Mouse (Mus musculus) bone marrow, adult 2 months (tissue): ENCODE measurements around the gene Cyp2j12. TPM values are rescaled to one million over a fixed set of nuclear protein-coding genes. Genes with fewer than 3 reads are reported as not detected.
"Not testable (repeated sequence)": the region's sequence is repeated elsewhere in the genome, so short reads cannot be mapped to it uniquely, and the experiment has no call there.

ENCODE experiments used
- H3K27ac ChIP-seq: fragments of 200-500 bp; 2 replicates; pipeline ENCODE4 v1.5.1; 2012; ENCODE audit warnings: low read depth, mild to moderate bottlenecking, control low read depth, inconsistent platforms, low read length; ENCODE audit not compliant: control insufficient read depth, poor library complexity, insufficient read depth
- H3K4me1 ChIP-seq: fragments of 200-500 bp; 2 replicates; pipeline ENCODE4 v1.6.1; 2011; ENCODE audit warnings: low read length; ENCODE audit not compliant: control insufficient read depth, insufficient read depth
- H3K4me3 ChIP-seq: fragments of 200-500 bp; replicated peaks from 2 replicates; pipeline ENCODE3; 2011; ENCODE audit warnings: mild to moderate bottlenecking, low read depth, low read length, control low read depth; ENCODE audit not compliant: control insufficient read depth
- CTCF ChIP-seq: fragments of 200-500 bp; IDR thresholded peaks from 2 replicates; pipeline ENCODE4 v1.5.1; 2011; ENCODE audit warnings: low read length, control low read depth; ENCODE audit not compliant: control insufficient read depth, insufficient read depth
- POLR2A ChIP-seq: fragments of 200-500 bp; IDR thresholded peaks from 2 replicates; pipeline ENCODE4 v1.6.1; 2011; ENCODE audit warnings: low read depth, mild to moderate bottlenecking, control low read depth, low read length, borderline replicate concordance; ENCODE audit not compliant: control insufficient read depth
- WGBS: fragments of 180-500 bp; shearing (Covaris S2); methylation state at CpG from one replicate; pipeline ENCODE4 v1.1.7; 2018; 5-methylcytosine and 5-hydroxymethylcytosine counted together
- polyA plus RNA-seq: library from polyadenylated mRNA; stranded (reverse); fragments of >200 nt; gene quantifications from 2 replicates; pipeline ENCODE4 v1.2.4, GENCODE M21; 2011; ENCODE audit warnings: low replicate concordance; ENCODE audit not compliant: missing spikeins, insufficient read depth, insufficient read length

Cyp2j12 gene
- polyA plus RNA-seq, 1 experiment: not detected

GRCm38 (mm10) chr4:96096841-96097240, 44.1 kb downstream of the Cyp2j12 start:
- no peak overlapping the region for H3K4me3 ChIP-seq
- H3K4me1 ChIP-seq: no peaks in the 10 kb centered on the region
- no peak overlapping the region for H3K27ac ChIP-seq
- TF ChIP-seq CTCF (no peak), POLR2A (no peak)
- 27% methylated on average over 2 of the region's 2 CpGs for WGBS

DNA sequence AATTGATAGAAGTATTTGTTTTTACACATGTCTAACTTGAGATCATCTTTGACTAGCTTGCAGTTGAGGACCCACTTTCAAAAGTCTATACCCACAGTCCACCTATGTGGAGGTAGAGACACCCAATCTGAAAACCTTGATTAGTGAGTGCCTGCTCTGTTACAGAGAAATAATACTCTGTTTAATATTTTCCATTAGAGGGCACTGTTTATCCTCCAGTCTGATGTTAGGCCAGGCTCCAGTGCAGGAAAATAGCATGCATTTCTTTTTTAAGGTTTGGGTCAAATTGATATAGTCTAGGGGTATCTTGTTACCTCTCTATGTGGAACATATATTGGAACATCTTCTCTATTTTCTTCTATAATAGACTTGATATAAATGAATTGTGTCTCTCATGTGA, 49.1 kb downstream of the Cyp2j12 start:
- TF ChIP-seq POLR2A (no peak), CTCF (no peak)
- Histone ChIP-seq H3K4me1 (no peaks in the 10 kb centered on the region), H3K27ac (no peak overlapping the region), H3K4me3 (no peak overlapping the region)

GRCm38 (mm10) chr4:96089356-96090048, 51.5 kb downstream of the Cyp2j12 start:
- not testable (repeated sequence) for H3K27ac ChIP-seq, H3K4me1 ChIP-seq, H3K4me3 ChIP-seq
- WGBS: 64% methylated on average over 6 of the region's 6 CpGs

DNA sequence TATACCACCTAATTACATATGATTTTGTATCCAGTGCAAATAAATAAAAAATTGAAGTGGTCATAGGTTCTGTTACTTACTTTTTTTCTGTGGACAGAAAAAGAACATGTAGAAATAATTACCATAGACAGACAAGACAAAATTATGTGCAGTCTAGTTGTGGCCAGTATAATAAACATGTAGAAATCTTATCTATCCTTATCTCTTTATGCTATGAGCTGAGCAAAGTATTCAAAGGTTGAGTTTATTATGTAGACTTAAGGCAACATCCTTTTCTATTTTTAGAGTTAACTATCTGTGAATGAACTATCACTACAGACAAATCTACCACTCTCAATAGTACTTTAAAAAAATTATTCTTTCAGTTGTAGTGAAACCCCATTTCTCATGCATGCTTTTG, 62.6 kb downstream of the Cyp2j12 start:
- TF ChIP-seq CTCF (no peak), POLR2A (no peak)
- Histone ChIP-seq H3K4me3 (no peak overlapping the region), H3K27ac (no peak overlapping the region), H3K4me1 (no peaks in the 10 kb centered on the region)

- TF ChIP-seq POLR2A (no peak), CTCF (no peak)
- 13% methylated on average over 20 of the region's 20 CpGs for WGBS
- no peak within 1 kb of the TSS for H3K4me3 ChIP-seq
These were observed 63.5 kb downstream of the Cyp2j12 start, which contains the start of gene Cyp2j13 for GRCm38 (mm10) chr4:96077261-96078125. Gene Cyp2j13, minus strand, starts transcription at chr4:96077546.

GRCm38 (mm10) chr4:96062045-96062444, 78.9 kb downstream of the Cyp2j12 start:
- H3K27ac ChIP-seq: no peak overlapping the region
- 75% methylated on average over 2 of the region's 2 CpGs for WGBS
- H3K4me1 ChIP-seq: no peaks in the 10 kb centered on the region
- no peak for TF ChIP-seq CTCF
- no peak for TF ChIP-seq POLR2A
- no peak overlapping the region for H3K4me3 ChIP-seq

More at GRCm38 (mm10) chr4:96077261-96078125, 63.5 kb downstream of the Cyp2j12 start, which contains the start of gene Cyp2j13:
- no peak within 1 kb of the TSS for H3K27ac ChIP-seq
- no peaks in the 10 kb centered on the region for H3K4me1 ChIP-seq

- no peaks in the 10 kb centered on the region for H3K4me1 ChIP-seq
- H3K4me3 ChIP-seq: no peak overlapping the region
- H3K27ac ChIP-seq: no peak overlapping the region
- WGBS: 83% methylated on average over 2 of the region's 2 CpGs
- no peak for TF ChIP-seq POLR2A
- TF ChIP-seq CTCF: no peak
These were observed 80.8 kb downstream of the Cyp2j12 start for GRCm38 (mm10) chr4:96060106-96060505.

Other genes starting within 250 kb of the Cyp2j12 start
- 2.0 and 17.6 TPM in 2 replicates for gene Hook1, start 173.9 kb downstream of the Cyp2j12 start, polyA plus RNA-seq
- gene Cyp2j13, start 63.6 kb downstream of the Cyp2j12 start, polyA plus RNA-seq: not detected in 2 replicates
- gene Cyp2j7, start 95.5 kb upstream of the Cyp2j12 start, polyA plus RNA-seq: not detected in 2 replicates
- not detected in 2 replicates for gene Cyp2j11, start 207.5 kb upstream of the Cyp2j12 start, polyA plus RNA-seq